Mouse (Mus musculus): ENCODE measurements around the gene Commd3. TPM values are rescaled to one million over a fixed set of nuclear protein-coding genes. Genes with fewer than 3 reads are reported as not detected.

Gene Commd3
- total RNA-seq, 2 experiments from 2014 or later, result 154 to 179 TPM

- no peak for ATAC-seq (replicated peaks; ENCODE audit: low FRiP score, low TSS enrichment, poor library complexity, severe bottlenecking)
Measured at GRCm38 (mm10) chr2:18710356-18710755, 38.2 kb downstream of the Commd3 start.

DNA sequence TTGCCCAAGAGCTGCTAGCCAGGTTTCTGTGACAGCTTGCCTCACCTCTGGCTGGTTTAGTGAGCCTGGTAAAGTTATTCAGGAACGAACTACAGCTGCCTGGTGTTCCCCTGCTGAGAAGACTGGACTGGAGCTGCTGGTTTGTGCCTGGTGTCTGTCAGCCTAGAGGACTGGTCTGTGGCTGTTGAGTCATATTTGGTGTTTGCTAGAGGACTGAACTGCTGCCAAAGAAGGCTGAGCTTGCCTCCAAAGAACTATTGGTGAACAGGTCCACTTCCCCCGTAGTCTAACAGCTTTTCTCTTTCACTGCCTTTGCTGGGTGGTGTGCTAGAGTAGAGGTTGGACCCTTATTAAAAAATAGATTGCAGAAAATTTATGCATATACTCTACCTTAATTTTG lies 40.9 kb downstream of the Commd3 start:
- ATAC-seq (replicated peaks; ENCODE audit: low FRiP score, low TSS enrichment, poor library complexity, severe bottlenecking), result no peak

GRCm38 (mm10) chr2:18714337-18714736 lies 42.2 kb downstream of the Commd3 start:
- no peak for ATAC-seq (replicated peaks; ENCODE audit: low FRiP score, low TSS enrichment, poor library complexity, severe bottlenecking)

GRCm38 (mm10) chr2:18718521-18718920 lies 46.3 kb downstream of the Commd3 start:
- no peak for ATAC-seq (replicated peaks; ENCODE audit: low FRiP score, low TSS enrichment, poor library complexity, severe bottlenecking)

GRCm38 (mm10) chr2:18722208-18722830 lies 50.1 kb downstream of the Commd3 start:
- no peak for ATAC-seq (replicated peaks; ENCODE audit: low FRiP score, low TSS enrichment, poor library complexity, severe bottlenecking)

GRCm38 (mm10) chr2:18724462-18724861 lies 52.3 kb downstream of the Commd3 start:
- no peak for ATAC-seq (replicated peaks; ENCODE audit: low FRiP score, low TSS enrichment, poor library complexity, severe bottlenecking)

Other genes starting within 250 kb of the Commd3 start
- 30.3 and 44.8 TPM in 2 replicates for gene Bmi1, start 4.6 kb downstream of the Commd3 start, total RNA-seq (2014; fragmentation: Nextera tagmentation)
- 69.4 and 89.5 TPM in 2 replicates for gene Bmi1, start 4.6 kb downstream of the Commd3 start, total RNA-seq (2017)
- not detected in 2 replicates for gene Spag6, start 21.6 kb downstream of the Commd3 start, total RNA-seq (2014; fragmentation: Nextera tagmentation)
- not detected in 2 replicates for gene Spag6, start 21.6 kb downstream of the Commd3 start, total RNA-seq (2017)